In the genomic region with DNA sequence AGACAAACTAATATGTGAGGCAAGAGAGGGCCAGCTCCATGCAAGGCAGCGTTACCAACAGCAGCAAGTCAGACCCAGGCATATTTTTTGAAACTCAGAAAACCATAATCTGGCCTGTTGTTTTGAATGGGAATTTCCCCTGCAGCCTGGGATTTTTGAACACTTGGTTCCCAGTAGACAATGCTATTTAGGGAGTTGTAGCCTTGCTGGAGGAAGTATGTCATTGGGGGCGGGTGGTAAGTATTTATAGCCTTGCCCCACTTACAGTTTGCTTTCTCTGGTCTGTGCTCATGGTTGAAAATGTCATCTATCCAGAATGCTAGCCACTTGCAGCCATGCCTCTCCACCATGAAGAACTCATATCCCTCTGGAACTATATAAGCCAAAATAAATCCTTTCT, we compare ENCODE assay signal across 14 mouse cellular contexts.
DNase-seq lines count a peak whose midpoint lies in the region; ATAC-seq lines count a peak whose summit lies in the region.
"Had no signal": no experiment of that assay in that cellular context is flagged by ENCODE, and none has a peak within 500 bp of the region (broad histone marks: within the 10 kb centered on the region; RNA-seq: fewer than 3 reads in every experiment).

No protein-coding gene starts in this region.

- H3K9me3 ChIP-seq in heart, embryonic 14.5 days (ENCODE audit: control insufficient read depth, low read length), result no peaks in the 10 kb centered on the region
- H3K9me3 ChIP-seq in liver, embryonic 11.5 days (ENCODE audit: control insufficient read depth, low read length), result no peaks in the 10 kb centered on the region
- no peaks in the 10 kb centered on the region for H3K9me3 ChIP-seq in forebrain, embryonic 12.5 days
- H3K9me3 ChIP-seq: limb, embryonic 13.5 days; megakaryocyte, embryonic 14.5 days had no signal

- 37% methylated on average over 2 of the region's 2 CpGs for WGBS in heart, embryonic 14.5 days
- 84% methylated on average over 2 of the region's 2 CpGs for WGBS in liver, embryonic 11.5 days
- 90% methylated on average over 2 of the region's 2 CpGs for WGBS in forebrain, embryonic 12.5 days

- ATAC-seq in heart, embryonic 14.5 days (ENCODE audit: insufficient number of reproducible peaks, insufficient read depth, low FRiP score, low read depth), result 0 out of 2 replicates have a peak, but pooled peaks have one; percentile 33
- no peak for ATAC-seq in liver, embryonic 11.5 days (replicated peaks; ENCODE audit: low FRiP score)
- no peak for ATAC-seq in forebrain, embryonic 12.5 days (ENCODE audit: low FRiP score)

- H3K27ac ChIP-seq in heart, embryonic 14.5 days (replicated peaks in 1 of 2; ENCODE audit: control insufficient read depth in 1 of 2, insufficient read depth in 1 of 2, low read depth in 2 of 2, low read length in 2 of 2), result peak overlapping the region; percentile 69 to 83
- no peak overlapping the region for H3K27ac ChIP-seq in liver, embryonic 11.5 days (ENCODE audit: low read depth, low read length)
- H3K27ac ChIP-seq in forebrain, embryonic 12.5 days, result no peak overlapping the region
- H3K27ac ChIP-seq: limb, embryonic 13.5 days; stomach, postnatal 0 days had no signal

- no peak overlapping the region for H3K4me3 ChIP-seq in heart, embryonic 14.5 days (ENCODE audit: control insufficient read depth in 1 of 2, insufficient read depth in 1 of 2, low read depth in 1 of 2, low read length in 2 of 2)
- H3K4me3 ChIP-seq in liver, embryonic 11.5 days (ENCODE audit: low read depth, low read length), result no peak overlapping the region
- H3K4me3 ChIP-seq in forebrain, embryonic 12.5 days (replicated peaks), result no peak overlapping the region
- H3K4me3 ChIP-seq: limb, embryonic 13.5 days; megakaryocyte, embryonic 14.5 days had no signal

- peak; percentile 40 for DNase-seq in layer of hippocampus, adult 11-12 months (ENCODE audit: low spot score)
- no peak for DNase-seq in layer of hippocampus, adult 9-10 months (ENCODE audit: low spot score)
- DNase-seq in 3134 (ENCODE audit: extremely low read depth, insufficient read length, low spot score), result peak; percentile 71
- peak; percentile 33 for DNase-seq in Muller cell, postnatal 12 days (ENCODE audit: inconsistent ontology term)
- no peak for DNase-seq in liver, embryonic 11.5 days (ENCODE audit: low spot score)
- no peak for DNase-seq in kidney, postnatal 14 days
- DNase-seq: adrenal gland, adult 2 months; lung, adult 18-20 months; right cerebral cortex, postnatal 4 days had no signal

- H3K9ac ChIP-seq in heart, embryonic 14.5 days (ENCODE audit: low read length), result peak overlapping the region; percentile 21; the same call in 1 of the 2 replicates
- H3K9ac ChIP-seq in liver, embryonic 11.5 days (ENCODE audit: low read depth, low read length), result no peak overlapping the region
- H3K9ac ChIP-seq in forebrain, embryonic 12.5 days, result no peak overlapping the region
- H3K9ac ChIP-seq: limb, embryonic 13.5 days had no signal

- no peaks in the 10 kb centered on the region for H3K36me3 ChIP-seq in heart, embryonic 14.5 days (ENCODE audit: control insufficient read depth, insufficient read depth, low read length)
- no peaks in the 10 kb centered on the region for H3K36me3 ChIP-seq in liver, embryonic 11.5 days (ENCODE audit: control insufficient read depth, insufficient read depth, low read length)
- H3K36me3 ChIP-seq in forebrain, embryonic 12.5 days (replicated peaks), result no peaks in the 10 kb centered on the region
- H3K36me3 ChIP-seq: limb, embryonic 13.5 days had no signal

- peaks cover 16 to 35% of the 10 kb centered on the region in 2 experiments for H3K4me1 ChIP-seq in heart, embryonic 14.5 days (ENCODE audit: control insufficient read depth in 2 of 2, insufficient read depth in 2 of 2, low read length in 2 of 2)
- peaks cover 4% of the 10 kb centered on the region for H3K4me1 ChIP-seq in liver, embryonic 11.5 days (replicated peaks; ENCODE audit: control insufficient read depth, insufficient read depth, low read length)
- H3K4me1 ChIP-seq in forebrain, embryonic 12.5 days, result peaks cover 14% of the 10 kb centered on the region

- no peak overlapping the region for H3K4me2 ChIP-seq in heart, embryonic 14.5 days (ENCODE audit: low read length)
- H3K4me2 ChIP-seq in liver, embryonic 11.5 days, result no peak overlapping the region
- no peak overlapping the region for H3K4me2 ChIP-seq in forebrain, embryonic 12.5 days
- H3K4me2 ChIP-seq: limb, embryonic 13.5 days had no signal

- no peaks in the 10 kb centered on the region for H3K27me3 ChIP-seq in heart, embryonic 14.5 days (ENCODE audit: control insufficient read depth, insufficient read depth, low read length)
- no peaks in the 10 kb centered on the region for H3K27me3 ChIP-seq in liver, embryonic 11.5 days (replicated peaks; ENCODE audit: control insufficient read depth, insufficient read depth, low read length)
- no peaks in the 10 kb centered on the region for H3K27me3 ChIP-seq in forebrain, embryonic 12.5 days

Comparison
In these comparisons a context has a peak if more than half of its experiments do, and no peak if none do; other contexts are left out.
1. DNase-seq: peak in layer of hippocampus, adult 11-12 months (single experiment), 3134 (single experiment) and Muller cell, postnatal 12 days (single experiment); none in layer of hippocampus, adult 9-10 months (single experiment), liver, embryonic 11.5 days (single experiment) and kidney, postnatal 14 days (single experiment).
2. H3K27ac ChIP-seq: peak in heart, embryonic 14.5 days (2 of 2); none in liver, embryonic 11.5 days (single experiment) and forebrain, embryonic 12.5 days (single experiment).